Mouse (Mus musculus) naive thymus-derived CD4-positive, alpha-beta T cell, adult 5 months (primary cell): ENCODE results near the gene Rpl23a. TPM values are rescaled to one million over a fixed set of nuclear protein-coding genes. Genes with fewer than 3 reads are reported as not detected.

ENCODE experiments used
- polyA plus RNA-seq: library from polyadenylated mRNA; unstranded; fragments of 100-300 nt; shearing (Covaris generic); gene quantifications from one replicate; pipeline ENCODE4 v1.2.1, GENCODE M21; 2017

Rpl23a gene
- 2,044 TPM for polyA plus RNA-seq

GRCm38 (mm10) chr11:78182961-78183844 is at the start of gene Rpl23a:
Gene Rpl23a, minus strand, starts transcription at chr11:78183584.

GRCm38 (mm10) chr11:78193113-78193512 is 9.7 kb upstream of the Rpl23a start, which contains the start of gene Proca1:
Gene Proca1, plus strand, starts transcription at chr11:78193392.

GRCm38 (mm10) chr11:78188331-78189233 is 5.2 kb upstream of the Rpl23a start, which contains the start of gene Rab34:
Gene Rab34, plus strand, starts transcription at chr11:78188430.

GRCm38 (mm10) chr11:78176402-78176862 is 7.0 kb downstream of the Rpl23a start, which contains the start of the genes Nek8 and Tlcd1:
Gene Nek8, minus strand, starts transcription at chr11:78176675.
Gene Tlcd1, plus strand, starts transcription at chr11:78176711.

GRCm38 (mm10) chr11:78164924-78165760 is 18.2 kb downstream of the Rpl23a start, which contains the start of gene Traf4:
Gene Traf4, minus strand, starts transcription at chr11:78165589.

Other genes with a start within 250 kb of the Rpl23a start
- gene Phf12, start 200.8 kb downstream of the Rpl23a start, polyA plus RNA-seq = 48.0 TPM
- 10.4 TPM for gene Dhrs13, start 151.3 kb downstream of the Rpl23a start, polyA plus RNA-seq
- gene Flot2, start 145.7 kb downstream of the Rpl23a start, polyA plus RNA-seq = 51.3 TPM
- 31.5 TPM for gene Eral1, start 103.2 kb downstream of the Rpl23a start, polyA plus RNA-seq
- 17.3 TPM for gene Fam222b, start 88.9 kb downstream of the Rpl23a start, polyA plus RNA-seq
- 92.9 TPM for gene Traf4, start 18.0 kb downstream of the Rpl23a start, polyA plus RNA-seq
- gene Nek8, start 6.9 kb downstream of the Rpl23a start, polyA plus RNA-seq = 15.1 TPM
- gene Tlcd1, start 6.9 kb downstream of the Rpl23a start, polyA plus RNA-seq = 2.5 TPM
- gene Rab34, start 4.8 kb upstream of the Rpl23a start, polyA plus RNA-seq = not detected
- not detected for gene Proca1, start 9.8 kb upstream of the Rpl23a start, polyA plus RNA-seq
- 84.4 TPM for gene Sdf2, start 62.2 kb upstream of the Rpl23a start, polyA plus RNA-seq
- 51.6 TPM for gene Supt6, start 62.4 kb upstream of the Rpl23a start, polyA plus RNA-seq
- gene 2610507B11Rik, start 78.2 kb upstream of the Rpl23a start, polyA plus RNA-seq = 82.8 TPM
- 0.30 TPM for gene BC030499, start 107.3 kb upstream of the Rpl23a start, polyA plus RNA-seq
- gene Spag5, start 117.9 kb upstream of the Rpl23a start, polyA plus RNA-seq = 1.2 TPM
- 4.4 TPM for gene Aldoc, start 139.4 kb upstream of the Rpl23a start, polyA plus RNA-seq
- 73.4 TPM for gene Pigs, start 144.8 kb upstream of the Rpl23a start, polyA plus RNA-seq
- 11.7 TPM for gene Unc119, start 159.9 kb upstream of the Rpl23a start, polyA plus RNA-seq
- not detected for gene Foxn1, start 203.0 kb upstream of the Rpl23a start, polyA plus RNA-seq
- not detected for gene Slc13a2, start 238.6 kb upstream of the Rpl23a start, polyA plus RNA-seq